Mouse (Mus musculus) kidney, embryonic 16.5 days (tissue): ENCODE data around the gene Rbbp6. TPM values are rescaled to one million over a fixed set of nuclear protein-coding genes. Genes with fewer than 3 reads are reported as not detected.

Experiments used
- ATAC-seq: fragments of 200-750 bp; cut with Nextera tagmentation; 2 replicates; pipeline ENCODE4 v1.8.0; 2017; ENCODE audit warnings: moderate TSS enrichment; ENCODE audit not compliant: low FRiP score, low TSS enrichment
- H3K27ac ChIP-seq: fragments of 300-500 bp; sonication (generic); 2 replicates; pipeline ENCODE4 v1.5.1; 2014; ENCODE audit warnings: low read length
- H3K27me3 ChIP-seq: fragments of 300-500 bp; sonication (generic); 2 replicates; pipeline ENCODE4 v1.6.1; 2014; ENCODE audit warnings: low read length, control low read depth, mixed read lengths; ENCODE audit not compliant: insufficient read depth
- H3K36me3 ChIP-seq: fragments of 300-500 bp; sonication (generic); 2 replicates; pipeline ENCODE4 v1.6.1; 2014; ENCODE audit warnings: low read length, control low read depth, mixed read lengths; ENCODE audit not compliant: insufficient read depth
- H3K4me1 ChIP-seq: fragments of 300-500 bp; sonication (generic); 2 replicates; pipeline ENCODE4 v1.6.1; 2014; ENCODE audit warnings: low read length, control low read depth, mixed read lengths; ENCODE audit not compliant: insufficient read depth
- H3K4me2 ChIP-seq: fragments of 300-500 bp; sonication (generic); replicated peaks from 2 replicates; pipeline ENCODE4 v1.6.1; 2014; ENCODE audit warnings: low read depth, low read length
- H3K4me3 ChIP-seq: fragments of 300-500 bp; sonication (generic); 2 replicates; pipeline ENCODE4 v1.5.1; 2014; ENCODE audit warnings: mild to moderate bottlenecking, low read length
- H3K9ac ChIP-seq: fragments of 300-500 bp; sonication (generic); replicated peaks from 2 replicates; pipeline ENCODE4 v1.6.1; 2014; ENCODE audit warnings: low read length
- H3K9me3 ChIP-seq: fragments of 300-500 bp; sonication (generic); 2 replicates; pipeline ENCODE4 v1.6.1; 2016; ENCODE audit warnings: low read length, control low read depth
- WGBS: fragments of 180-500 bp; shearing (Covaris S2); extraction: QIAGEN DNeasy Blood & Tissue Kit; methylation state at CpG from one replicate; pipeline ENCODE4 v1.1.7; 2014; 5-methylcytosine and 5-hydroxymethylcytosine counted together
- polyA plus RNA-seq: library from polyadenylated mRNA; unstranded; fragments of >200 nt; fragmentation: Nextera tagmentation; extraction: Ambion mirVana; gene quantifications from 2 replicates; pipeline ENCODE4 v1.2.1, GENCODE M21; 2015

Rbbp6 gene
- polyA plus RNA-seq, 1 experiment from 2014 or later, result 23.5 TPM

DNA sequence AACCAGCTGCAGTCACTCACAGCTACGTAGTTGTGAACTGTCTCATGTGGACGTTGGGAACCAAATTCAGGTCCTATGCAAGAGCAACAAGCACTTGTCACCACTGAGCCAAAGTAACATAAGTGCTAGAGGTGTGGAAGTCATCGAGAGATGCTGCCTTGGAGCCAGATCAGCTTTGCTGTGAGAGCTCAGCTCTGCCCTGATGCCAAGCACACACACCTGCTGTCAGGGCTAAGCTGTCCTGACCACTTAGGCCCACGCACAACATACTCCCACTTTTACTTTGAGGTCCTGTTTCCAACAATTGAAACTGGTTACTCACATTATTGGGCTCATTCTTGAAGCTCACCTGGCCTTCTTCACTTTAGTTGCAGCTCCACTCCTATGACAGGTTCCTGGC is 37.7 kb downstream of the Rbbp6 start:
- Histone ChIP-seq H3K9ac (no peak overlapping the region), H3K4me1 (no peaks in the 10 kb centered on the region), H3K9me3 (no peaks in the 10 kb centered on the region), H3K4me2 (no peak overlapping the region), H3K4me3 (no peak overlapping the region), H3K27ac (no peak overlapping the region), H3K36me3 (peaks cover 62% of the 10 kb centered on the region), H3K27me3 (no peaks in the 10 kb centered on the region)
- ATAC-seq, result no peak
- WGBS, result 88% methylated on average over 4 of the region's 4 CpGs

DNA sequence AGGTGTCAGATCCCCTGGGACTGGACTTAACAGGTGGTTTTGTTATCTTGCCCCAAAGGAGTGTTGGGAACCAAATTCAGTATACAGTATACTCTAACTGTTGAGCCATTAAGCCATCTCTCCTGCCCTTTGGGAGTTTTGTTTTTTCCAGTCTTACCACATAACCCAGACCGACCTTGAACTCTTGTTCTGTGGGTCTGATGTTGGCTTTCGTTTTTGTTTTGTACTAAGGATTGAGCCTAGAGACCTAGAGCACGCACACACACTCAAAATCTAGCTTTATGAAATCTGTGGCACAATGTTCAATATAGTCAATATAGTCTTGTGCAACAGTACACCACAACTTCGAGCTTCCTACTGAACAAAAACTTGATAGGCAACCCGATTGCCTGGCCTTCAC is 39.0 kb downstream of the Rbbp6 start:
- 95% methylated on average over 5 of the region's 5 CpGs for WGBS
- Histone ChIP-seq H3K9me3 (no peaks in the 10 kb centered on the region), H3K27me3 (no peaks in the 10 kb centered on the region), H3K4me1 (no peaks in the 10 kb centered on the region), H3K4me2 (no peak overlapping the region), H3K4me3 (no peak overlapping the region), H3K36me3 (peaks cover 50% of the 10 kb centered on the region), H3K27ac (no peak overlapping the region), H3K9ac (no peak overlapping the region)
- no peak for ATAC-seq

DNA sequence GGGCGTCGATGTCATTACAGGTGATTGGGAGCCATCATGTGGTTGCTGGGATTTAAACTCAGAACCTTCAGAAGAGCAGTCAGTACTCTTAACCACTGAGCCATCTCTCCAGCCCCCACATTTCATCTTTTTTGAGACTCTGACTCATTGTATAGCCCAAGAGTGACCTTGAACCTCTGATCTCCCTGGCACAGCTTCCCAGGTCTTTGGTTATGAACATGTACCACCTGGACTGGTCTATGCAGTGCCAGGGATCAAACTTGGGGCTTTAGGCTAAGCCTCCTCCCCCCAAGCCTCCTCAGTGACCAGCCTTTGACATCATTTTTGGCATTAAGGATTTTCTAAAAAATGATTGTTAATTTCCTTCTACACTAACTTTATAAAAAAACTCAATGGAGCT is 40.8 kb downstream of the Rbbp6 start:
- Histone ChIP-seq H3K27ac (no peak overlapping the region), H3K9me3 (no peaks in the 10 kb centered on the region), H3K27me3 (no peaks in the 10 kb centered on the region), H3K4me1 (no peaks in the 10 kb centered on the region), H3K4me3 (no peak overlapping the region), H3K9ac (no peak overlapping the region), H3K36me3 (peaks cover 35% of the 10 kb centered on the region), H3K4me2 (no peak overlapping the region)
- ATAC-seq, result no peak
- WGBS, result 50% methylated on average over 2 of the region's 2 CpGs

DNA sequence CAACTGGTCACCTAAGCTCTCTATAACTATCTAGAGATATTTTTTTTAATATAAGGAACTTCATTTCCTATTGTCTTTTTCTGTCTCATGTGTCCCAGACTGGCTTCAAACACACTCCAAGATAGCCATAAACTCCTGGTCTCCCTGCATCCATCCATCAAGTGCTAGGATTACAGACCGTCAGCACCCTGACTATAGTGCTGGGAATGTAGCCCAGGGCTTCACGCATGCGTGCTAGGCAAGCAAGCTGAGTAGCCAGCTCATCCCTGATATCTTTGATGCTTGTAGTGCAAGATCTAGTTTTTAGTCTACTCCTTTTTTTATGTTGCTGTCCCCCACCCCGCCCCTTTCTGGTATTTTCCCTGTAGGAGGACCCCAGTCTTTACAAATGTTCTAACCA is 42.3 kb downstream of the Rbbp6 start:
- Histone ChIP-seq H3K9ac (no peak overlapping the region), H3K27ac (no peak overlapping the region), H3K4me1 (no peaks in the 10 kb centered on the region), H3K9me3 (no peaks in the 10 kb centered on the region), H3K36me3 (peaks cover 25% of the 10 kb centered on the region), H3K4me2 (no peak overlapping the region), H3K27me3 (no peaks in the 10 kb centered on the region), H3K4me3 (no peak overlapping the region)
- 55% methylated on average over 4 of the region's 4 CpGs for WGBS
- ATAC-seq, result no peak

DNA sequence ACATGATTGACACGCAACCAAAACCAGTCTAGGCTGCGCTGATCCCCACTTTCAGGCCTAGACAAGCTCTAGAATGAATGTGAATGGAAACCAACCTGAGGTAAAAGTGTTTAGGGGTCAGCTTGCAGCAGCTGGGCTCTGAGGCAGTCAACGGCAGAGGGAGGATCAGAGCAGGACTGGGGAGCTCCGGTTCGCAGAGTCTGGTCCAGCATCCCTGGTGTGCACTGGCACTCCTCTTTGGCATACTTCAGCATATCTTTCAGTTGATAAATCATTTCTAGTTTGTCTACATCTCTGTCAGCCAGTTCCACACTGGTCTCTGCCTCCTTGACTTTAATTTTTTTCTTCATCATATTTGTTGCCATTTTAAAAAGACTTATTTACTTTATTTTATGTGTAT is 48.0 kb downstream of the Rbbp6 start:
- Histone ChIP-seq H3K4me3 (no peak overlapping the region), H3K4me1 (no peaks in the 10 kb centered on the region), H3K9me3 (no peaks in the 10 kb centered on the region), H3K27ac (no peak overlapping the region), H3K9ac (no peak overlapping the region), H3K4me2 (no peak overlapping the region), H3K27me3 (no peaks in the 10 kb centered on the region), H3K36me3 (no peaks in the 10 kb centered on the region)
- no peak for ATAC-seq
- WGBS, result 65% methylated on average over 5 of the region's 5 CpGs

DNA sequence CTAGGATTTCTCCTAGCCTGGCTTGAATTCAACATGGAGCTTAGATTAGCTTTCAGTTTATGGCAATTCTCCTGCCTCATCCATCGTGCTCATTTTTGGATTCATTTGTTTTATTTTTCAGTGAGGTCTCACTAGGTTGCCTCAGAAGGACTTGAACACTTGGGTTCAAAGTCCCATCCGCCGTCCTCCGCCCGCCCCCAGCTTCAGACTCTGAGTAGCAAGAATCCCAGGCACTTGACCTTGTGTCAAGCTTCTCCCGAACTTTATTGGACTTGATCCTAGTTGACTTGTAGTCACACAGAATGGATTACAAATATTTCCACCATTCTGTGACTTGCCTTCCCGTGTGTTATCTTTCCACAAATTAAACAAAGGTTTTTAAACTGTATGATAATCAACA is 49.2 kb downstream of the Rbbp6 start:
- no peak overlapping the region for H3K9ac ChIP-seq
- H3K36me3 ChIP-seq, result no peaks in the 10 kb centered on the region
- H3K27me3 ChIP-seq, result no peaks in the 10 kb centered on the region
- no peak for ATAC-seq
- no peak overlapping the region for H3K27ac ChIP-seq
- no peak overlapping the region for H3K4me2 ChIP-seq
- H3K4me3 ChIP-seq, result no peak overlapping the region
- no peaks in the 10 kb centered on the region for H3K9me3 ChIP-seq
- no peaks in the 10 kb centered on the region for H3K4me1 ChIP-seq
- WGBS, result 60% methylated on average over 7 of the region's 7 CpGs

DNA sequence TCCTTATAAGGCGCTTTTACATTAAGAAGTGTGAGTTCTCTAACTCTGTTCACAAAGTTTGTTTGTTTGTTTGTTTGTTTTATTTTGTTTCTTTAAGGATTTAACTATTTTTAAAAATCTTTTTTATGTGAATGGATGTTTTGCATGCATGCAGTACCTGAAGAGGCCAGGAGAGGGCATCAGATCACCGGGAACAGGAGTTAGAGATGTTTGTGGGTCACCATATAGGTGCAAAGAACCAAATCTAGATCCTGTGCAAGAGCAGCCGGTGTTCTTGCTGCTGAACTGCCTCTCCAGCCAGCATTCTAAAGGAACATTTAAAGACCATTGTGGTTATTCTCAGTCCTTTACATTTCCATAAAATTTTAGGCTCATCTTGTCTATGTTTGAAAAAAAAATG is 52.1 kb downstream of the Rbbp6 start:
- Histone ChIP-seq H3K9ac (no peak overlapping the region), H3K9me3 (no peaks in the 10 kb centered on the region), H3K27ac (no peak overlapping the region), H3K36me3 (no peaks in the 10 kb centered on the region), H3K4me2 (no peak overlapping the region), H3K27me3 (no peaks in the 10 kb centered on the region), H3K4me1 (no peaks in the 10 kb centered on the region), H3K4me3 (no peak overlapping the region)
- WGBS, result 37% methylated on average over 3 of the region's 3 CpGs
- no peak for ATAC-seq

DNA sequence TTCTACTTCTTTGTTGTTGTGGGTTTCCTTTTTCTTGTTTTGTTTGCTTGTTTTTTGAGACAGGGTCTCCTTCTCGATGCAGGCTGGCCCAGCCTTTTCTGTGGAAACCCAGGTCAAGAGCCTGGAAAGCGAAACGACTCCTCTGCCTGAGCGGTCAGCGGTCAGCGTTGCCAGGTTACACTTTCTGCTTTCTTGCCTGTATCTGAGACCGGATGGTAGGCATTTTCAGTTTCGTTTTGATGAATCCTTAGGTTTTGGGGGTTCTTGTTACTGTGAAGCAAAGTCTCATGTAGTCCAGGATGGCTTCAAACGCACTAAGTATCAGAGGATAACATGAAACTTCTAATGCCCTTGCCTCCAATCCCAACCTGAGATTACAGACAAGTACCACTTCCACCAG is 59.6 kb downstream of the Rbbp6 start:
- no peak for ATAC-seq
- 47% methylated on average over 9 of the region's 9 CpGs for WGBS
- H3K4me2 ChIP-seq, result no peak overlapping the region

DNA sequence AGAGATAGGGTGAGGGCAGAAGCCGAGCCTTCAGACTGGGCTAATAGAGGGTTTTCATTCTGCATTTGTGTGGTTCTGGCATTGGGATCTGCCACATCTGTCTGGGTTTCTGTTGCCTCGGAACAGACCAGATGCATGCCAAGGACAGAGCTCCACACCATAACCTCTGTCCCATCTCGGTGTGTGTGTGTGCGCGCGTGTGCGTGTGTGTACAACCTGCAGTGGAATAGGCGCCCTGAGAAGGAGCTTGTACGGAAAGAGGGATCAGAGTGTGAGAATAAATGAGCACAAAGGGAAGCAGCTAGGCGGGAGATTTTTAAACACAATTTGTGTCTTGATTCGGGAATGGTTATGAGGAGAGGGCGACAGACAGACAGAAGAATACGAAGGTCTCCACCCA is 64.8 kb downstream of the Rbbp6 start:
- Histone ChIP-seq H3K27me3 (no peaks in the 10 kb centered on the region), H3K4me2 (peak overlapping the region; percentile 80), H3K9ac (peak overlapping the region; percentile 62), H3K4me3 (peak overlapping the region; percentile 51), H3K36me3 (no peaks in the 10 kb centered on the region), H3K4me1 (peaks cover 16% of the 10 kb centered on the region), H3K27ac (no peak overlapping the region), H3K9me3 (no peaks in the 10 kb centered on the region)
- peak; percentile 16 for ATAC-seq
- WGBS, result 19% methylated on average over 13 of the region's 13 CpGs

More for the DNA sequence above, 59.6 kb downstream of the Rbbp6 start:
- no peaks in the 10 kb centered on the region for H3K36me3 ChIP-seq
- no peak overlapping the region for H3K27ac ChIP-seq
- H3K27me3 ChIP-seq, result no peaks in the 10 kb centered on the region
- H3K4me1 ChIP-seq, result peaks cover 2% of the 10 kb centered on the region
- no peak overlapping the region for H3K4me3 ChIP-seq
- no peaks in the 10 kb centered on the region for H3K9me3 ChIP-seq
- no peak overlapping the region for H3K9ac ChIP-seq

DNA sequence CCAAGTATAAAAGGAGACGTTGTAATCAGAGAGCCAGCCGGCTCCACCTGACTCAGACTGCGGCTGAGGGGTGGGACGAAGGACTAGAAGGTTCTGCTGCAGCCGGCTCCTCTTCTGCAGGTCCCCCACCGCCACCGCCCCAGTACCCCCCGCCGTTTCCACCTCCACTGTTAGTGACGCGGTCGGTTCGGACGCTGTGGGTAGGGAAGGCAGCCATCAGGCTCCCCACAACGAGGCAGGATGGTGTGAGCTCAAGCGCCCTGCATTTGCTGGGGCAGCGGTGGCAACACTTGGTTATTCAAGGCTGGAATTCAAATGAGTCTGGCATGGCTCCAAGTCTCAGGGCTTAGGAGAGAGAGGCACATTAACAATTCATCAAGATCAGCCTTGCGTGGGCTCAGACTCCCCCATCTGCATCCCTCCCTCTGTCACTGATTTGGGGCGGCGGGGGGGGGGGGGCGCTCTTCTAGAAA is 65.3 kb downstream of the Rbbp6 start:
- Histone ChIP-seq H3K9me3 (no peaks in the 10 kb centered on the region), H3K27me3 (no peaks in the 10 kb centered on the region), H3K4me3 (peak overlapping the region; percentile 51), H3K36me3 (no peaks in the 10 kb centered on the region), H3K4me2 (peak overlapping the region; percentile 80), H3K4me1 (peaks cover 16% of the 10 kb centered on the region), H3K9ac (peak overlapping the region; percentile 62), H3K27ac (no peak overlapping the region)
- peak; percentile 87 for ATAC-seq
- 0% methylated on average over 21 of the region's 21 CpGs for WGBS
